Mouse (Mus musculus): ENCODE results near the gene Serpinb6b. TPM values are rescaled to one million over a fixed set of nuclear protein-coding genes. Genes with fewer than 3 reads are reported as not detected.

Serpinb6b gene
- total RNA-seq, 2 experiments from 2014 or later, result 32.7 to 37.4 TPM

- DNase-seq (ENCODE audit: low spot score), result no peak
- intact Hi-C loops (cut with DNase I), result no loop called here
These were observed 62.2 kb downstream of the Serpinb6b start, which contains the start of gene Serpinb9b for GRCm38 (mm10) chr13:33027244-33027643. TSS of gene Serpinb9b (plus strand) at chr13:33027416.

GRCm38 (mm10) chr13:33028146-33028545 is 63.1 kb downstream of the Serpinb6b start:
- DNase-seq (ENCODE audit: low spot score), result no peak
- intact Hi-C loops (cut with DNase I), result no loop called here

GRCm38 (mm10) chr13:33028550-33028949 is 63.5 kb downstream of the Serpinb6b start:
- no peak for DNase-seq (ENCODE audit: low spot score)
- intact Hi-C loops (cut with DNase I), result no loop called here

Other genes starting within 250 kb of the Serpinb6b start
- gene Mylk4, start 181.3 kb upstream of the Serpinb6b start, total RNA-seq (2021), result 100 to 1,000 TPM; 303 to 406 TPM
- gene Wrnip1, start 163.2 kb upstream of the Serpinb6b start, total RNA-seq (2021), result 10 to 100 TPM; 18.5 to 27.1 TPM
- not detected for gene D930007J09Rik, start 162.4 kb upstream of the Serpinb6b start, total RNA-seq (2021)
- 1 to 10 TPM; 4.0 to 5.6 TPM for gene Serpinb1a, start 114.0 kb upstream of the Serpinb6b start, total RNA-seq (2021)
- 1 to 10 TPM in 1 of 2 experiments, under 1 TPM in 1; 0.84 to 2.3 TPM for gene Serpinb1c, start 67.0 kb upstream of the Serpinb6b start, total RNA-seq (2021)
- gene Serpinb9, start 38.0 kb downstream of the Serpinb6b start, total RNA-seq (2021), result 1 to 10 TPM; 9.0 to 9.8 TPM
- gene Serpinb9b, start 62.2 kb downstream of the Serpinb6b start, total RNA-seq (2021), result under 1 TPM in 1 of 2 experiments, not detected in 1; 0.20 TPM
- gene Serpinb1b, start 113.4 kb downstream of the Serpinb6b start, total RNA-seq (2021), result not detected
- gene Serpinb9c, start 194.5 kb downstream of the Serpinb6b start, total RNA-seq (2021), result not detected
- not detected for gene Serpinb9d, start 227.8 kb downstream of the Serpinb6b start, total RNA-seq (2021)